Mouse (Mus musculus): ENCODE results near the gene Usmg5. TPM values are rescaled to one million over a fixed set of nuclear protein-coding genes. Genes with fewer than 3 reads are reported as not detected.
A peak's percentile ranks its signal among the peaks of the same experiment; 100 is the strongest.

The Usmg5 gene
- polyA plus RNA-seq, 1 experiment, result 217 TPM

- peak; percentile 88 for DNase-seq (ENCODE audit: low read depth, low spot score)
- WGBS, result 6% methylated on average over 49 of the region's 49 CpGs
Measured at GRCm38 (mm10) chr19:47067096-47067882, 23.2 kb downstream of the Usmg5 start, which contains the start of gene Taf5. Gene Taf5, plus strand, starts transcription at chr19:47067746.

DNA sequence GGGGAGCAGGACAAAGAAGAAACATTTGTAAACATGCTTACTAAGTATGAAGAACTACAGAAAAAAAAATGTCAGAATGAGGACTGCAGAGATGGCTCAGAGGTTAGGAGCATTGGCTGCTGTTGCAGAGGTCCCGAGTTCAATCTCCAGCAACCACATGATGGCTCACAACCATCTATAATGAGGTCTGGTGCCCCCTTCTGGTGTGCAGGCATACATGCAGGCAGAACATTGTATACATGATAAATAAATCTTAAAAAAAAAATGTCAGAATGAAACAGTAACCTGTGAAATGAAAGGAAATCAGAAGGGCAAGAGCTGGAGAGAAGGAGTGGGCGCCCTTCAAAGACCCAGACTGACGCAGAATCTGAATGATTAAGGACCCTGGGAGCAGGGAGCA lies 24.6 kb downstream of the Usmg5 start:
- WGBS, result 92% methylated on average over 3 of the region's 3 CpGs
- DNase-seq (ENCODE audit: low read depth, low spot score), result no peak

- DNase-seq (ENCODE audit: low read depth, low spot score), result no peak
- 49% methylated on average over 1 of the region's 1 CpGs for WGBS
Measured at GRCm38 (mm10) chr19:47057684-47058083, 32.8 kb downstream of the Usmg5 start.

DNA sequence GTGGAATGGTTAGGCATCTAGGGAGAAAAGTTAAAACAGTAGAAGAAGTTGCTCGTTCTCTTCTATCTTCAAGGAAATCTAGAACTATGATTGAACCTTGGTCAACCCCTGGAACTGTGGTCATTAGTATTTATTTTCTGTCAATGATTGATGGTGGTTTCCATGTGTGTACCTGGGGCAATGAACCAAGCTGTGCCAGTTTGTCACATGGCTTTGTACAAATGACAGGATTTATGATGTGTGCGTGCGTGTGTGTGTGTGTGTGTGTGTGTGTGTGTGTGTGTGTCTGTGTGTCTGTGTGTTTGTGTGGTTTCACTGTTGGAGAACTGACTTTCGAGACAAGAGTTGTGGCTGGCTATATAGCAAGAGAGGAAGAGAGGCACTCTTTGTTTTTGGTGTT lies 37.0 kb downstream of the Usmg5 start:
- peak; percentile 45 for DNase-seq (ENCODE audit: low read depth, low spot score)
- WGBS, result 29% methylated on average over 4 of the region's 4 CpGs

- WGBS, result 64% methylated on average over 4 of the region's 4 CpGs
- DNase-seq (ENCODE audit: low read depth, low spot score), result no peak
Measured at GRCm38 (mm10) chr19:47052927-47053326, 37.5 kb downstream of the Usmg5 start.

- under 1% methylated on average over 75 of the region's 75 CpGs for WGBS
- peak; percentile 58 for DNase-seq (ENCODE audit: low read depth, low spot score)
Measured at GRCm38 (mm10) chr19:47050271-47051032, 40.0 kb downstream of the Usmg5 start, which contains the start of gene Pcgf6. Gene Pcgf6, minus strand, starts transcription at chr19:47050906.

DNA sequence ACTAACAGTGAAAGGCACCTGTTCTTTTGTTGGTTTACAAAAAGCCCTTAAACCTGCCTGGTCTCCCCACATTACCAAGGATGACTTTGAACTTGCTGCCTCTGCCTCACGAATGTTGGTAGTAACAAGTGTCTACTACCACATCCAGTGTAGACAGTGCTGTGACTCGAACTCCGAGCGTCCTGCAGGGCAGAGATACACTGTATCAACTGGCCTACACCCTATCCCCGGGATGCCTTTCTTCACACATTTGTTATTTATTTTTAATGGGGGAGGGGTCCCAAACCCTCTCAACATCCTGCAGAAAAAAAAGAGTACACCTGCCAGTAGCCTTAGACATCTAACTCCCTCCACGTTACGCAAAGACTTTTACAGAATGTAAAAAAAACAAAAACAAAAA lies 40.6 kb downstream of the Usmg5 start:
- no peak for DNase-seq (ENCODE audit: low read depth, low spot score)
- WGBS, result 3% methylated on average over 7 of the region's 7 CpGs

GRCm38 (mm10) chr19:47049061-47049460 lies 41.4 kb downstream of the Usmg5 start:
- no peak for DNase-seq (ENCODE audit: low read depth, low spot score)
- WGBS, result 67% methylated on average over 4 of the region's 4 CpGs

GRCm38 (mm10) chr19:47047236-47047833 lies 43.1 kb downstream of the Usmg5 start:
- DNase-seq (ENCODE audit: low read depth, low spot score), result no peak
- 89% methylated on average over 13 of the region's 13 CpGs for WGBS

DNA sequence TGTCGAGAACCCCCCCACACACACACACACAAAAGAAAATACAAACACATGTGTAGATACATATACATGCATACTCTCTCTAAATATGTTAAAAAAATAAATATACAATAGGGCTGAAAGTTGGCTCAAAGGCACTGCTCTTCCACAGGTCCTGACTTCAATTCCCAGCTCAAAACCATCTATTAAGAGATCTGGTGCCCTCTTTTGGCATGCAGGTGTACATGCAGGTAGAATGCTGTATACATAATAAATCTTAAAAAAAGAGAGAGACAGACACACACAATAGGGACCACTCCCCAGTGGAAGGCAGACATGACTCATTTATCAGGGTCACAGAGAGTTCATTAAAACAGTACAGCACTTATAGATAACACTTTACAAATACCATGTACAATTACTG lies 44.1 kb downstream of the Usmg5 start:
- DNase-seq (ENCODE audit: low read depth, low spot score), result no peak
- WGBS, result 91% methylated on average over 1 of the region's 1 CpGs

- WGBS, result 86% methylated on average over 3 of the region's 3 CpGs
- no peak for DNase-seq (ENCODE audit: low read depth, low spot score)
Measured at GRCm38 (mm10) chr19:47043608-47044007, 46.8 kb downstream of the Usmg5 start.

GRCm38 (mm10) chr19:47040720-47041473 lies 49.5 kb downstream of the Usmg5 start:
- 77% methylated on average over 3 of the region's 3 CpGs for WGBS
- no peak for DNase-seq (ENCODE audit: low read depth, low spot score)

DNA sequence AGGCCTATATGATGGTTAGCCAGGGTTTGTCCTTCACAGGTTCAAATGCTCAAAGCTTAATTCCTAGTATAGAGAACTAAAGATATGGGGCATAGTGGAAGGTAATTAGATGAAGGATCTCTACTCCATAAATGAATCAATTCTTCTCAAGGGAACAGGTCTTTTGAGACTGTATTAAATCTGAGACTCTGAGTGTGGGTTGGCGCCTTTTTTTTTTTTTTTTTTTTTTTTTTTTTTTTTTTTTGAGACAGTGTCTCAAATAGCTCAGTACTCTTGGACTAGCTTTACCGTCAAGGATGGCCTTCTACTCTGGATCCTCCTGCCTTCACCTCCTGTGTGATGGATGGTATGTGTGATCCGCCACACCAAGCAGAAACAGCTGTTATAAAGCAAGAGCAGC lies 53.9 kb downstream of the Usmg5 start:
- no peak for DNase-seq (ENCODE audit: low read depth, low spot score)
- 91% methylated on average over 3 of the region's 3 CpGs for WGBS

- no peak for DNase-seq (ENCODE audit: low read depth, low spot score)
- 83% methylated on average over 4 of the region's 4 CpGs for WGBS
Measured at GRCm38 (mm10) chr19:47034916-47035315, 55.5 kb downstream of the Usmg5 start.

Other genes with a start within 250 kb of the Usmg5 start
- gene Ina, start 75.9 kb downstream of the Usmg5 start, polyA plus RNA-seq (2012; rRNA removed), result 0.34 and 0.63 TPM in 2 replicates
- gene Nt5c2, start 75.5 kb downstream of the Usmg5 start, polyA plus RNA-seq (2012; rRNA removed), result 4.4 and 6.9 TPM in 2 replicates
- gene Pcgf6, start 39.7 kb downstream of the Usmg5 start, polyA plus RNA-seq (2012; rRNA removed), result 5.4 and 7.6 TPM in 2 replicates
- gene Taf5, start 22.9 kb downstream of the Usmg5 start, polyA plus RNA-seq (2012; rRNA removed), result 3.2 and 3.5 TPM in 2 replicates
- gene Pdcd11, start 121 bp upstream of the Usmg5 start, polyA plus RNA-seq (2012; rRNA removed), result 5.8 and 8.4 TPM in 2 replicates
- gene Calhm2, start 47.6 kb upstream of the Usmg5 start, polyA plus RNA-seq (2012; rRNA removed), result 7.3 TPM in 2 replicates
- gene Calhm1, start 53.6 kb upstream of the Usmg5 start, polyA plus RNA-seq (2012; rRNA removed), result not detected in 2 replicates
- gene Calhm3, start 67.1 kb upstream of the Usmg5 start, polyA plus RNA-seq (2012; rRNA removed), result 0.14 TPM in 1 of 2 replicates, not detected in the other
- gene Neurl1a, start 88.2 kb upstream of the Usmg5 start, polyA plus RNA-seq (2012; rRNA removed), result 3.5 and 4.4 TPM in 2 replicates